Mouse (Mus musculus) bone marrow, adult 2 months (tissue): ENCODE data around the gene Antxrl.

Source experiments
- CTCF ChIP-seq: fragments of 200-500 bp; IDR thresholded peaks from 2 replicates; pipeline ENCODE4 v1.5.1; 2011; ENCODE audit warnings: low read length, control low read depth; ENCODE audit not compliant: control insufficient read depth, insufficient read depth
- POLR2A ChIP-seq: fragments of 200-500 bp; IDR thresholded peaks from 2 replicates; pipeline ENCODE4 v1.6.1; 2011; ENCODE audit warnings: low read depth, mild to moderate bottlenecking, control low read depth, low read length, borderline replicate concordance; ENCODE audit not compliant: control insufficient read depth

GRCm38 (mm10) chr14:34087856-34088398 is 35.4 kb downstream of the Antxrl start:
- TF ChIP-seq CTCF (no peak), POLR2A (no peak)
